Mouse (Mus musculus): ENCODE results near the gene Rpp30.

DNA sequence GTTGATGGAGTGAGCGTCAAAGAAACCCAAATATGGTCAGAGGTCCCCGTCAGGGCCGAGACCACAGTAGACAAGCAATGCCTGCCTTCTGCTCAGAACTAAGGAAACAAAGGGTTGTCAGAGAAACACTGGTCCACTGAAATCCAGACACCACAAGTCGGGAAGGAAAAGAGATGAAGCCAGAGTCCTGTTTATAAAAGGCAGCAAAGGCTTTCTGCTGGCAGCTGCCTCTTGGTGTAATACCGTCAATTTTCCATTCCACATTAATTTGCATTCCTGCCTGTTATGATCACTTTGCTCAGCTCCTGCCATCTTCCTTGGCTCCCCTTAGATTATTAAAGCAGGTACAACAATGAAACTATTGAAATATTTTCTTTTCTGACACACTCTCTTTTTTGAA lies 50.2 kb downstream of the Rpp30 start:
- TF ChIP-seq CTCF (IDR thresholded peaks at IDR 0.05; ENCODE audit: extremely low read depth, insufficient read length, insufficient replicate concordance, low read depth, low read length) (no peak), POLR2A (IDR thresholded peaks at IDR 0.05; ENCODE audit: low read depth, low read length) (no peak)

All from small intestine, adult 2 months (tissue).